Mouse (Mus musculus) stomach, embryonic 14.5 days (tissue): Measurements from ENCODE around the gene Gas8. TPM values are rescaled to one million over a fixed set of nuclear protein-coding genes. Genes with fewer than 3 reads are reported as not detected.

Experiments
- polyA plus RNA-seq: library from polyadenylated mRNA; unstranded; fragments of >200 nt; fragmentation: Nextera tagmentation; extraction: Ambion mirVana; gene quantifications from 2 replicates; pipeline ENCODE4 v1.2.1, GENCODE M21; 2014

The Gas8 gene
- polyA plus RNA-seq, 1 experiment from 2014 or later = 32.5 TPM

Other genes starting within 250 kb of the Gas8 start
- 29.4 and 33.6 TPM in 2 replicates for gene Fanca, start 200.3 kb upstream of the Gas8 start, polyA plus RNA-seq
- gene Spire2, start 186.1 kb upstream of the Gas8 start, polyA plus RNA-seq = 2.2 and 3.1 TPM in 2 replicates
- 161 and 177 TPM in 2 replicates for gene Tcf25, start 145.1 kb upstream of the Gas8 start, polyA plus RNA-seq
- gene Mc1r, start 111.7 kb upstream of the Gas8 start, polyA plus RNA-seq = 0.10 TPM in 1 of 2 replicates, not detected in the other
- gene Tubb3, start 107.4 kb upstream of the Gas8 start, polyA plus RNA-seq = 83.3 and 89.6 TPM in 2 replicates
- 30.2 and 30.9 TPM in 2 replicates for gene Def8, start 95.3 kb upstream of the Gas8 start, polyA plus RNA-seq
- gene Afg3l1, start 40.9 kb upstream of the Gas8 start, polyA plus RNA-seq = 35.8 and 36.3 TPM in 2 replicates
- 4.0 and 5.7 TPM in 2 replicates for gene Dbndd1, start 3.4 kb upstream of the Gas8 start, polyA plus RNA-seq
- gene Rhou, start 135.1 kb downstream of the Gas8 start, polyA plus RNA-seq = 10.8 and 11.7 TPM in 2 replicates